Mouse (Mus musculus) liver, embryonic 16.5 days (tissue): ENCODE data around the gene 3110009E18Rik. TPM values are rescaled to one million over a fixed set of nuclear protein-coding genes. Genes with fewer than 3 reads are reported as not detected.

Source experiments
- ATAC-seq: fragments of 200-750 bp; cut with Nextera tagmentation; 2 replicates; pipeline ENCODE4 v1.8.0; 2017; ENCODE audit warnings: low read depth, mild to moderate bottlenecking, moderate number of reproducible peaks, moderate library complexity
- H3K27ac ChIP-seq: fragments of 300-500 bp; sonication (generic); 2 replicates; pipeline ENCODE4 v1.5.1; 2014; ENCODE audit warnings: mild to moderate bottlenecking, low read length
- H3K27me3 ChIP-seq: fragments of 300-500 bp; sonication (generic); 2 replicates; pipeline ENCODE4 v1.6.1; 2014; ENCODE audit warnings: low read depth, low read length, mixed read lengths; ENCODE audit not compliant: control insufficient read depth, insufficient read depth
- H3K36me3 ChIP-seq: fragments of 300-500 bp; sonication (generic); 2 replicates; pipeline ENCODE4 v1.6.1; 2014; ENCODE audit warnings: mild to moderate bottlenecking; ENCODE audit not compliant: control insufficient read depth, insufficient read depth
- H3K4me1 ChIP-seq: fragments of 300-500 bp; sonication (generic); 2 replicates; pipeline ENCODE4 v1.6.1; 2014; ENCODE audit warnings: low read depth, low read length, mixed read lengths; ENCODE audit not compliant: control insufficient read depth
- H3K4me2 ChIP-seq: fragments of 300-500 bp; sonication (generic); 2 replicates; pipeline ENCODE4 v1.6.1; 2014; ENCODE audit warnings: low read depth, low read length, mixed read lengths
- H3K4me3 ChIP-seq: fragments of 300-500 bp; sonication (generic); 2 replicates; pipeline ENCODE4 v1.5.1; 2014; ENCODE audit warnings: low read depth, mild to moderate bottlenecking, low read length
- H3K9ac ChIP-seq: fragments of 300-500 bp; sonication (generic); 2 replicates; pipeline ENCODE4 v1.6.1; 2014; ENCODE audit warnings: low read depth, low read length
- H3K9me3 ChIP-seq: fragments of 300-500 bp; sonication (generic); replicated peaks from 2 replicates; pipeline ENCODE4 v1.6.1; 2016; ENCODE audit warnings: low read length; ENCODE audit not compliant: control insufficient read depth
- WGBS: fragments of 180-500 bp; shearing (Covaris S2); extraction: QIAGEN DNeasy Blood & Tissue Kit; methylation state at CpG from one replicate; pipeline ENCODE4 v1.1.7; 2014; ENCODE audit not compliant: insufficient replicate concordance; 5-methylcytosine and 5-hydroxymethylcytosine counted together
- polyA plus RNA-seq: library from polyadenylated mRNA; unstranded; fragments of >200 nt; fragmentation: Nextera tagmentation; extraction: Ambion mirVana; gene quantifications from 2 replicates; pipeline ENCODE4 v1.2.1, GENCODE M21; 2015

3110009E18Rik gene
- polyA plus RNA-seq, 1 experiment from 2014 or later: 4.8 TPM

- Histone ChIP-seq H3K27me3 (no peaks in the 10 kb centered on the region), H3K4me2 (no peak overlapping the region), H3K27ac (no peak overlapping the region), H3K9ac (no peak overlapping the region), H3K4me3 (no peak overlapping the region), H3K4me1 (no peaks in the 10 kb centered on the region), H3K9me3 (no peaks in the 10 kb centered on the region), H3K36me3 (no peaks in the 10 kb centered on the region)
- no peak for ATAC-seq
These were observed 26.0 kb downstream of the 3110009E18Rik start for GRCm38 (mm10) chr1:120146994-120147393.

- H3K27ac ChIP-seq: no peak overlapping the region
- no peak overlapping the region for H3K9ac ChIP-seq
- H3K4me3 ChIP-seq: no peak overlapping the region
- no peak overlapping the region for H3K4me2 ChIP-seq
- H3K9me3 ChIP-seq: no peaks in the 10 kb centered on the region
- no peaks in the 10 kb centered on the region for H3K4me1 ChIP-seq
- ATAC-seq: no peak
- no peaks in the 10 kb centered on the region for H3K27me3 ChIP-seq
- H3K36me3 ChIP-seq: no peaks in the 10 kb centered on the region
These were observed 33.2 kb downstream of the 3110009E18Rik start for GRCm38 (mm10) chr1:120154232-120154631.

GRCm38 (mm10) chr1:120155325-120155724, 34.3 kb downstream of the 3110009E18Rik start:
- no peak for ATAC-seq
- H3K27ac ChIP-seq: no peak overlapping the region
- no peaks in the 10 kb centered on the region for H3K9me3 ChIP-seq
- no peak overlapping the region for H3K9ac ChIP-seq
- no peak overlapping the region for H3K4me2 ChIP-seq
- H3K36me3 ChIP-seq: no peaks in the 10 kb centered on the region
- 8% methylated on average over 1 of the region's 1 CpGs for WGBS
- H3K4me3 ChIP-seq: no peak overlapping the region
- no peaks in the 10 kb centered on the region for H3K27me3 ChIP-seq
- H3K4me1 ChIP-seq: no peaks in the 10 kb centered on the region

- no peak for ATAC-seq
These were observed 37.6 kb downstream of the 3110009E18Rik start for GRCm38 (mm10) chr1:120158474-120159127.

GRCm38 (mm10) chr1:120161502-120161901, 40.5 kb downstream of the 3110009E18Rik start:
- Histone ChIP-seq H3K27ac (no peak overlapping the region), H3K4me1 (no peaks in the 10 kb centered on the region), H3K9ac (no peak overlapping the region), H3K9me3 (no peaks in the 10 kb centered on the region), H3K4me3 (no peak overlapping the region), H3K36me3 (no peaks in the 10 kb centered on the region), H3K27me3 (no peaks in the 10 kb centered on the region), H3K4me2 (no peak overlapping the region)
- 68% methylated on average over 5 of the region's 5 CpGs for WGBS
- ATAC-seq: no peak

More at GRCm38 (mm10) chr1:120158474-120159127, 37.6 kb downstream of the 3110009E18Rik start:
- Histone ChIP-seq H3K9me3 (no peaks in the 10 kb centered on the region), H3K27me3 (no peaks in the 10 kb centered on the region), H3K4me2 (no peak overlapping the region), H3K27ac (no peak overlapping the region), H3K4me1 (no peaks in the 10 kb centered on the region), H3K9ac (no peak overlapping the region), H3K4me3 (no peak overlapping the region), H3K36me3 (no peaks in the 10 kb centered on the region)
- WGBS: 77% methylated on average over 9 of the region's 9 CpGs

GRCm38 (mm10) chr1:120162616-120163015, 41.6 kb downstream of the 3110009E18Rik start:
- Histone ChIP-seq H3K4me3 (no peak overlapping the region), H3K27ac (no peak overlapping the region), H3K36me3 (no peaks in the 10 kb centered on the region), H3K9me3 (no peaks in the 10 kb centered on the region), H3K4me1 (no peaks in the 10 kb centered on the region), H3K27me3 (no peaks in the 10 kb centered on the region), H3K9ac (no peak overlapping the region), H3K4me2 (no peak overlapping the region)
- ATAC-seq: no peak
- 33% methylated on average over 1 of the region's 1 CpGs for WGBS

GRCm38 (mm10) chr1:120168016-120168415, 47.0 kb downstream of the 3110009E18Rik start:
- ATAC-seq: no peak
- H3K4me2 ChIP-seq: no peak overlapping the region
- 68% methylated on average over 4 of the region's 4 CpGs for WGBS
- no peak overlapping the region for H3K9ac ChIP-seq
- no peak overlapping the region for H3K27ac ChIP-seq
- no peaks in the 10 kb centered on the region for H3K4me1 ChIP-seq
- H3K27me3 ChIP-seq: no peaks in the 10 kb centered on the region
- no peaks in the 10 kb centered on the region for H3K9me3 ChIP-seq
- H3K36me3 ChIP-seq: no peaks in the 10 kb centered on the region
- H3K4me3 ChIP-seq: no peak overlapping the region

- H3K9ac ChIP-seq: no peak overlapping the region
- ATAC-seq: no peak
- 77% methylated on average over 7 of the region's 7 CpGs for WGBS
These were observed 47.7 kb downstream of the 3110009E18Rik start for GRCm38 (mm10) chr1:120168674-120169073.

GRCm38 (mm10) chr1:120170307-120170706, 49.3 kb downstream of the 3110009E18Rik start:
- H3K27me3 ChIP-seq: no peaks in the 10 kb centered on the region
- H3K4me3 ChIP-seq: no peak overlapping the region
- no peaks in the 10 kb centered on the region for H3K9me3 ChIP-seq
- H3K9ac ChIP-seq: no peak overlapping the region
- no peaks in the 10 kb centered on the region for H3K4me1 ChIP-seq
- no peak for ATAC-seq
- H3K4me2 ChIP-seq: no peak overlapping the region
- H3K27ac ChIP-seq: no peak overlapping the region
- WGBS: 54% methylated on average over 7 of the region's 7 CpGs
- no peaks in the 10 kb centered on the region for H3K36me3 ChIP-seq

More at GRCm38 (mm10) chr1:120168674-120169073, 47.7 kb downstream of the 3110009E18Rik start:
- Histone ChIP-seq H3K36me3 (no peaks in the 10 kb centered on the region), H3K4me1 (no peaks in the 10 kb centered on the region), H3K9me3 (no peaks in the 10 kb centered on the region), H3K4me3 (no peak overlapping the region), H3K4me2 (no peak overlapping the region), H3K27me3 (no peaks in the 10 kb centered on the region), H3K27ac (no peak overlapping the region)
